Mouse (Mus musculus) erythroid progenitor cell, adult 5-6 weeks (primary cell): ENCODE data around the gene Cep170b. TPM values are rescaled to one million over a fixed set of nuclear protein-coding genes. Genes with fewer than 3 reads are reported as not detected.

Experiments used
- ATAC-seq: replicated peaks from 2 replicates; pipeline ENCODE4 v1.8.0; 2016; ENCODE audit warnings: moderate number of reproducible peaks, mild to moderate bottlenecking, moderate TSS enrichment, inconsistent platforms; ENCODE audit not compliant: poor library complexity, low FRiP score, severe bottlenecking
- total RNA-seq, 2 experiments: library from RNA; stranded (forward) in 1 of 2; stranded (reverse) in 1 of 2; fragments of 150-400 nt in 1 of 2; fragments of 186-747, 209-891 nt in 1 of 2; gene quantifications; 2 replicates each; pipeline versions ENCODE4 v1.2.3 to v1.2.4; 2015 to 2017; ENCODE audit warnings: low replicate concordance in 2 of 2

Gene Cep170b
- total RNA-seq, 2 experiments from 2014 or later, result 1.3 TPM; not detected in 1

GRCm38 (mm10) chr12:112700522-112700921, 19.7 kb upstream of the Cep170b start:
- no peak for ATAC-seq

DNA sequence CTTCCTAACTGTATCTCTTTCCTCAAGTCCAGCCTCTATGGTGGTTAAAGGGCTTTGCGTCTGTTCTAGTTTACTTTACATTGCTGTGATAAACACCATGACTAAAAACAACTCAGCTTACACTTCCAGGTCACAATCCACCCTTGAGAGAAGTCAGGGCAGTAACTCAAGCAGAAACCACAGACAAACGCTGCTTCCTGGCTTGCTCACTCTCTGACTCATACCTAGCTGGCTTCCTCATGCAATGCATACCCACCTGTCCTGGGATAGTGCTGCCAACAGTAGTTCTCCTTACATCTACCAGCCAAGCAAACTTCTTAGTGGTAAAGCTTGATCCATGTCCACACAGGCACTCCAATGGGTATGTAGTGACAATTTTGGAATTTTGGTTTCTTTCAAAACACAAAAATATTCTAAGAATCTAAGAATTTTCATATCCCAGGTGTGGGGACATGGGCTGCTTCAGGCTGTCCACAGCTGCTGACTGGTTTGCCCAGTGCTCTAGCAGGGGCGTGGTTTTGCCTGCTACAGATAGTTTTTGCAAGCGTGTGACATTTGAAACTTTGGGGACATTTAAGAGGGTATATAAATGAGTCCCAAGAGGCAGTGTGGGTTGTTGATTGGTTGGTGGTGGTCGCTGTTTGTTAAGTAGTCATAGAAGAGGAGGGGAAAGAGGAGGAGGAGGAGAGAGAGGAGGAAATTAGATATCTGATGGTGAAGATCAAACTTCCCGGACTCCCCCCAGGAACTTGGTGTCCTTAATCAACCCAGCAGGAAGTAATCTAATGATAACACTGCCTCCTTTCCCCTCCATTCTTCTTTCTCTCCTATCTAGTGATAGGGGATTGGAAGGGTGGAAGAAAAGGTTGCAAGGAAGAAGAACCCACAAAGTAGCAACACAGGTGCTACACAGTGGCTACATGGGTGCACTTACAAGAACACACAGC, 17.6 kb upstream of the Cep170b start:
- no peak for ATAC-seq

- peak; percentile 85; the same call in 1 of the 2 replicates for ATAC-seq
These were observed 13.3 kb upstream of the Cep170b start for GRCm38 (mm10) chr12:112706704-112707572.

GRCm38 (mm10) chr12:112707573-112707869, 12.7 kb upstream of the Cep170b start:
- ATAC-seq, result no peak

DNA sequence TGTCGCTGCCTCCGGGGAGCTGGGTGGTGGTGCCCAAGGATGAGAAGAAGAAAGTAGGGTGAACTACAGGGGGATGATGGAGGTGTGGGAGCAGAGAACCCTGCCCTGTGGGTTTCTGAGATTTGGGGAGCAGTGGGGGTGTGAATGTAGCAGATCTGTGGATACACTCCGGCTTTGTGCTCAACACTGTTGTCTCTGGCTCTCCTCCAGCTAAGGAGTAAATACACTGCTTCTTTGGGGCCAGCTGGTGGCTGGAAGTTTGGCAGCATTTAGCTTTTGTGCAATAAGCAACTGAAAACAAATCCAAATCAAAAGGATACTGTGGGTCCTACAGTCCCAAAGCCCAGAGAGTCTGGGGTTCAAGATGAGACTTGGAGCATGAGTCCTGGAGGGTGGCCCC, 6.3 kb upstream of the Cep170b start:
- no peak for ATAC-seq

DNA sequence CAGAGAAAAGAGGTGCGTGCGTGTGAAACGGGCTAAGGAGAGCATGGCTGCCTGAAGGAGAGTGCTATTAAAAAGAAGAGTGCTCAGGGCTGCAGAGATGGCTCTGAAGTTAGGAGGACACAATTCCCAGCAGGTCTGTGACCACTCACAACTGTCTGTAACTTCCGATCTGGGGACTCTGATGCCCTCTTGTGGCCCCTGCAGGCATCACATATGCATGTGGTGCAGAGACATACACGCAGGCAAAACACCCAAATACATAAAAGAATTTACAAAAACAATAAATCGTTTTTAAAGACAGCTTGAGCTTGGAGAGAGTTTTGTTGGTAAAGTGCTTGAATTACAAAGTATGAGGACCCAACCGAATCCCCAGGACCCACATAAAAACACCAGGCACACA, 3.1 kb upstream of the Cep170b start:
- no peak for ATAC-seq

DNA sequence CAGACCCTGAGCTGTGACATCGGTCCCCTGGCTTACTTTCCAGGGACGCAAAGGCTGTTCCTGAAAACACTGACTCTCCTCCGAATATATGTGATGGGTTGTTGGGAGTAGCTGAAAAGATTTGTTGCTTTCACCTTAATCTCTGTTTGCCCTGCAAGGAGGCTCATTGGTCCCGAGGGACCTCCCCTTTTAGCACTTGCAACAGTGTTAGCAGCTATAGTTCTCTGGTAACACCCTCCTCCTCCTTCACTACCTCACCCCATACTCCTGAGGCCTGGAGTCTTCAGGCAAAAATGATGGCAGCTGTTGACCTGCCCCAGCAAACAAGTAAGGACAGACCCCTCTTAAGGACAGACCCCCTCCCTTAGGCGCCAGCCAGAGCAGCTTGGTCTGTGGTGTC, 1.3 kb upstream of the Cep170b start:
- no peak for ATAC-seq

DNA sequence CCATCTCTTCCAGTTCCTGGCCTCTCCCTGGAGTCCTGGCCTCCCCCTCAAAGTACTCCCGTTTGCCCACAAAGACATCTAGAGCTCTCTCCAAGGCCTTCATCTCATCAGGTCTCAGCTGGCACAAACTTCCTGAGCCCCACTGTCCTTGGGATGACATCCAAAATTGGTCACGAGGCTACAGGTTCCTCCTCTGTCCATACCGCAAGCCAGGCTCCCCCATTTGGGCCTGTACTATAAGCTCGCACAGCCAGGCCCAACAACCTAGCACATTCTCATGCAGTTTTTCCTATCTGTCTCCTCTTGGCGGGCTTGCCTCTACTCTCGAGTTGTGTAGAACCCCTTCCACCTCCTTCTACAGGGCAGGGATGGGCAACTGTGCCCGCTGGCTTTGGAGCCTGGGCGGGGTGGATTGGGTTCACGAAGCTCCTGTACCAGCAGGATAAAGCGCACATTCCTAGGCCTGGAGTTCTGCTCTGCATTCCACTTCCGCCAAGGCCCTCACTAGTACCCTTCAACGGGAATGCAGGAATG, 702 bp downstream of the Cep170b start:
- no peak for ATAC-seq

- no peak for ATAC-seq
These were observed 1.4 kb downstream of the Cep170b start for GRCm38 (mm10) chr12:112721424-112722239.

GRCm38 (mm10) chr12:112722240-112723027, 2.2 kb downstream of the Cep170b start:
- no peak for ATAC-seq

DNA sequence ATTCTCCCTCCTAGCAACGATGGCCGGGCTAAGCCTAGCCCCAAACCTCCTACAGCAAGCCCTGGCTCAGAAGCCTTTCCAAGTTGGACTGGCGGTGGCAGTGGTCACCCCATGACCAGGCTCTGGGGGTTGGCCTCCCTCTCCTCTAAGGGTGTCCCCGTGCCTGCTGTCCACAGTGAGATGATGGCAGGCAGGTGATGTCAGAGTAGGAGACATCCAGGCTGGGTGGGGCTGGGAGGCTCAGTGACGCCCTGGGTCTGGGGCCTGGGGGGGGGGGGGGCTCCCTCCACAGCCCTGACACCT, 2.7 kb downstream of the Cep170b start:
- ATAC-seq, result no peak

DNA sequence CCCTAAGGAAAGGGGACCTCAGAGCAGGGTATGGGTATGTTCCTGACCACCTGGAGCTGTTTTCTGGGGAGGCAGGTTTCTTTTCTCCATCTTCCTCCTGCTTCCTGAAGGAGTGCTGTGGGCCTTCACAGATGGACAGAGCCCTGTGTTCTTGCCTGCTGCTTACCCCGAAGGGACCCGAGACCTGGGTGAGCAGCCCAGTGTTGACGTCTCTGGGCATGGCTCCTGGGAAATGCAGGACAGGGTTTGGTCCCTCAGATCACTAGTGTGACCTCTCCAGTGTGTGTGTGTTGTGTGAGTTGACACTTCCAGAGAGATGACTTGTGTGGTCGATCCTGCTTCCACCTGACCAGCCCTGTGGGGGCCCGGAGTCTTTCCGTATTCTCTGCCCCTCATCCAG, 3.2 kb downstream of the Cep170b start:
- ATAC-seq, result no peak

- no peak for ATAC-seq
These were observed 4.0 kb downstream of the Cep170b start for GRCm38 (mm10) chr12:112724077-112724805.

- no peak for ATAC-seq
These were observed 7.5 kb downstream of the Cep170b start for GRCm38 (mm10) chr12:112727801-112728200.

GRCm38 (mm10) chr12:112730808-112731207, 10.6 kb downstream of the Cep170b start:
- no peak for ATAC-seq

DNA sequence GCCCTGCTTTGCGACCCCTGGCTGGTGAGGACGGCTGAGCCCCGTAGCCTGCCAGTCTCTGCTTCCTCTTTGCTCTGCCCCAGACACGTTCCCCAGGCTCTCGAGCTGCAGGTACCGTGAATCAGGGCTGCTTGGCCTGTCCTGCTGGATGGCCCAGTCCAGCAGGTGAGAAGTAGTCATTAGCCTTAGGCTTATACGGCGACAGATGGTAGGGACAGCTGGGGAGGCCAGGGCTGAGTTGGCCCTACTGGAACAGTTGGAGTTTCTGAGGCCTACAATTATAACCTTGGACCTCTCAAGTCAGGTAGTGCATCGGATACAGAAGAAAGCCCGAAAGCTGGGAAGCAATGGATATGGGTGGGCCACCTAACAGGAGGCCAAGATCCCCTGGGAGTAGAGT, 12.3 kb downstream of the Cep170b start:
- no peak for ATAC-seq

DNA sequence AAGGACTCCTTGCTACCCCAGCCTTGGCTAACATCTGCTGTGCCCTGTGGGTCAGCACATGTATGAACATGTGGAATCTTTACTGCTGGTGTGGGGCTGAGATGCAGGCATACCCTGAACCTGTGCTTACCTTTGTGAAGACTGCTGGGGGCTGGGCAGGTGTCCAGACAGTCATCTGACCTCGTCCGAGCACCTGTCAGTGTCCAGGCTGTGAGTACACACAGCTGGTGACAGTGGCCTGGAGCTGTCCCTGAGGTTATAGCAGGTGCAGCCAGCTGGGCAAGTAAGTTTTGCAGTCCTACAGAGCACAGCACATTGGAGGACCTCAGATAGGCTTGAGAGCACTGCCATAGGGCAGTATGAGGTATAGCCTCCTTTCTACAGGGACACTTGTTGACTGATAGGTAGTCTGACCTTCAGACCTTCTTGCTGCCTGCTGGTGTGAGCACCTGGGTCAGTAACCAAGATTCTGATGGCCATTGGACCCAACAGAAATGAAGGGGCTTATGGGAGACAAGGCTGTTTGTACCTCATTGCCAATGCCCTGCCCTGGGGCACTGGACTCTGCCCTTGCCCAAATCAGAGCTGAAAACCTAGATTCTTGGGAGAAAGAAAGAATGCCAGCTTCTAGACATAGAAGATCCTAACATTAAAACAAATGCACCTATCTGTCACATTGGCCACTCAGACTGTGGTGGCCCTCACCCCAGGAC, 14.0 kb downstream of the Cep170b start:
- ATAC-seq, result no peak
